Mouse (Mus musculus): ENCODE measurements around the gene Bend5.

DNA sequence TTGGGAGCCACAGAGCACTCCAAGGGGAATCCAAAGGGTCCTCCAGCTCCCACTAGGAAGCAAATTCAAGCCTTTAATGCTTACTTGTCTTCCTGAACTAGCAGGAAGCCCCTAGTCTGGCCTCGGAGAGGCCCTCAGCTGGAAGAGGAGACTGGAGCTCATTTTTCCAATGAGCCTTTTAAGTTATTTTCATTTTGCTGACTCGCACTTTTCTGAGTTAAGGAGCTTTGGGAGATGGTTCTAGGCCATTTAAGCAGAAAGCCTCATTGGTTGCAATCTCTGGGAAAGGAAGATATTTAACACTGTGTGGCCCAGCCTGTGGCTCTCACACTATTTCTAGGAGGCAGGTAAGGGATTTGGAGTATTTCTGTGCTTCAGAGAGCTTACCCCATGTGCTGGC lies 55.0 kb downstream of the Bend5 start:
- no peak for TF ChIP-seq POLR2A (IDR thresholded peaks at IDR 0.05; ENCODE audit: control insufficient read depth, extremely low read depth, insufficient read depth, low read length, poor library complexity)
- no peak for TF ChIP-seq CTCF (IDR thresholded peaks at IDR 0.05; ENCODE audit: borderline replicate concordance, control insufficient read depth, extremely low read depth, insufficient read depth, low read length, poor library complexity)
